Comparison of ENCODE assay signal across 15 mouse cellular contexts in genomic region chr1:182852158-182852557, GRCm38 (mm10).
DNase-seq lines count a peak whose midpoint lies in the region; ATAC-seq and TF ChIP-seq lines count a peak whose summit lies in the region.
"Had no signal": no experiment of that assay in that cellular context is flagged by ENCODE, and none has a peak within 500 bp of the region (broad histone marks: within the 10 kb centered on the region; RNA-seq: fewer than 3 reads in every experiment).

No protein-coding gene starts in this region.

- no peak overlapping the region for H3K4me3 ChIP-seq in kidney, embryonic 14.5 days (ENCODE audit: low read length)
- no peak overlapping the region for H3K4me3 ChIP-seq in kidney, adult 2 months (ENCODE audit: insufficient read depth, low read depth, low read length)
- no peak overlapping the region for H3K4me3 ChIP-seq in midbrain, postnatal 0 days (ENCODE audit: low read depth, low read length)
- H3K4me3 ChIP-seq in midbrain, embryonic 11.5 days (ENCODE audit: low read depth, low read length), result no peak overlapping the region
- no peak overlapping the region for H3K4me3 ChIP-seq in bone marrow macrophage, adult 2 months (ENCODE audit: insufficient read depth, low read length)
- no peak overlapping the region for H3K4me3 ChIP-seq in stomach, postnatal 0 days (ENCODE audit: low read depth, low read length)
- H3K4me3 ChIP-seq: embryonic facial prominence, embryonic 15.5 days; forebrain, embryonic 12.5 days; limb, embryonic 15.5 days had no signal

- no peak for TF ChIP-seq CTCF in kidney, adult 2 months (conservative IDR thresholded peaks at IDR 0.05; ENCODE audit: insufficient read depth, insufficient read length, low read depth, low read length)
- TF ChIP-seq CTCF in midbrain, postnatal 0 days (IDR thresholded peaks at IDR 0.05), result peak; percentile 39
- peak; percentile 34; the same call in 1 of the 2 replicates for TF ChIP-seq CTCF in bone marrow macrophage, adult 2 months (IDR thresholded peaks at IDR 0.05; ENCODE audit: low read depth, low read length)
- peak; percentile 48 for TF ChIP-seq CTCF in stomach, postnatal 0 days (IDR thresholded peaks at IDR 0.05; ENCODE audit: low read depth)

- no peak overlapping the region for H3K9ac ChIP-seq in kidney, embryonic 14.5 days (ENCODE audit: low read depth, low read length)
- no peak overlapping the region for H3K9ac ChIP-seq in midbrain, postnatal 0 days (replicated peaks; ENCODE audit: low read length, poor library complexity, severe bottlenecking)
- no peak overlapping the region for H3K9ac ChIP-seq in midbrain, embryonic 11.5 days (ENCODE audit: low read length)
- H3K9ac ChIP-seq in stomach, postnatal 0 days (ENCODE audit: low read length), result no peak overlapping the region
- H3K9ac ChIP-seq: embryonic facial prominence, embryonic 15.5 days; forebrain, embryonic 12.5 days; limb, embryonic 15.5 days had no signal

- peak; percentile 55; the same call in 1 of the 2 replicates for ATAC-seq in kidney, embryonic 14.5 days (ENCODE audit: low FRiP score, low TSS enrichment)
- ATAC-seq in midbrain, postnatal 0 days (ENCODE audit: low FRiP score), result no peak
- no peak for ATAC-seq in midbrain, embryonic 11.5 days (ENCODE audit: low FRiP score)
- no peak for ATAC-seq in stomach, postnatal 0 days (ENCODE audit: low FRiP score, low TSS enrichment)
- ATAC-seq: intestine, embryonic 16.5 days had no signal

- WGBS in kidney, embryonic 14.5 days, result 34% methylated on average over 6 of the region's 6 CpGs
- 57% methylated on average over 6 of the region's 6 CpGs for WGBS in kidney, adult 2 months
- 61% methylated on average over 6 of the region's 6 CpGs for WGBS in midbrain, postnatal 0 days
- WGBS in midbrain, embryonic 11.5 days, result 48% methylated on average over 6 of the region's 6 CpGs
- 60% methylated on average over 6 of the region's 6 CpGs for WGBS in stomach, postnatal 0 days

- TF ChIP-seq POLR2A in kidney, adult 2 months (IDR thresholded peaks at IDR 0.05; ENCODE audit: low read depth, low read length), result no peak
- no peak for TF ChIP-seq POLR2A in bone marrow macrophage, adult 2 months (IDR thresholded peaks at IDR 0.05; ENCODE audit: borderline replicate concordance, low read depth, low read length)

- peaks cover 10% of the 10 kb centered on the region; the same call in 1 of the 2 replicates for H3K4me1 ChIP-seq in kidney, embryonic 14.5 days (ENCODE audit: control insufficient read depth, insufficient read depth, low read length)
- H3K4me1 ChIP-seq in kidney, adult 2 months (ENCODE audit: control insufficient read depth, insufficient read depth, low read length), result no peaks in the 10 kb centered on the region
- H3K4me1 ChIP-seq in midbrain, postnatal 0 days (ENCODE audit: insufficient read depth, low read length), result no peaks in the 10 kb centered on the region
- H3K4me1 ChIP-seq in midbrain, embryonic 11.5 days (ENCODE audit: control insufficient read depth, insufficient read depth, low read length), result no peaks in the 10 kb centered on the region; the same call in 1 of the 2 replicates
- H3K4me1 ChIP-seq in bone marrow macrophage, adult 2 months (ENCODE audit: control insufficient read depth, insufficient read depth, low read length), result no peaks in the 10 kb centered on the region
- H3K4me1 ChIP-seq in stomach, postnatal 0 days (replicated peaks; ENCODE audit: control insufficient read depth, insufficient read depth), result no peaks in the 10 kb centered on the region
- H3K4me1 ChIP-seq: limb, embryonic 15.5 days had no signal

- no peak for TF ChIP-seq EP300 in stomach, postnatal 0 days (optimal IDR thresholded peaks at IDR 0.05)

- H3K36me3 ChIP-seq in kidney, embryonic 14.5 days (ENCODE audit: control insufficient read depth, insufficient read depth, low read length), result no peaks in the 10 kb centered on the region
- H3K36me3 ChIP-seq in kidney, adult 2 months (ENCODE audit: control insufficient read depth, insufficient read depth, low read length), result no peaks in the 10 kb centered on the region
- H3K36me3 ChIP-seq in midbrain, postnatal 0 days (ENCODE audit: insufficient read depth, low read length), result 0 out of 2 replicates have a peak, but pooled peaks cover 2% of the 10 kb centered on the region
- no peaks in the 10 kb centered on the region for H3K36me3 ChIP-seq in midbrain, embryonic 11.5 days (ENCODE audit: control insufficient read depth, insufficient read depth, low read length)
- no peaks in the 10 kb centered on the region for H3K36me3 ChIP-seq in stomach, postnatal 0 days (ENCODE audit: control insufficient read depth, insufficient read depth, low read length)
- H3K36me3 ChIP-seq: embryonic facial prominence, embryonic 15.5 days; forebrain, embryonic 12.5 days; limb, embryonic 15.5 days had no signal

- no peak overlapping the region for H3K27ac ChIP-seq in kidney, embryonic 14.5 days (ENCODE audit: low read depth, low read length)
- H3K27ac ChIP-seq in kidney, adult 2 months (ENCODE audit: insufficient read depth, low read depth, low read length), result no peak overlapping the region
- H3K27ac ChIP-seq in midbrain, postnatal 0 days (ENCODE audit: low read depth, low read length), result no peak overlapping the region
- H3K27ac ChIP-seq in midbrain, embryonic 11.5 days (ENCODE audit: low read depth, low read length), result no peak overlapping the region
- H3K27ac ChIP-seq in bone marrow macrophage, adult 2 months (ENCODE audit: insufficient read depth, low read depth, low read length), result no peak overlapping the region
- no peak overlapping the region for H3K27ac ChIP-seq in stomach, postnatal 0 days (replicated peaks)
- H3K27ac ChIP-seq: embryonic facial prominence, embryonic 15.5 days; forebrain, embryonic 12.5 days; limb, embryonic 15.5 days; macrophage had no signal

- no peaks in the 10 kb centered on the region for H3K9me3 ChIP-seq in kidney, embryonic 14.5 days (ENCODE audit: control insufficient read depth, low read length)
- H3K9me3 ChIP-seq in midbrain, postnatal 0 days (ENCODE audit: low read length), result no peaks in the 10 kb centered on the region
- H3K9me3 ChIP-seq in midbrain, embryonic 11.5 days (ENCODE audit: control insufficient read depth, low read length), result no peaks in the 10 kb centered on the region
- no peaks in the 10 kb centered on the region for H3K9me3 ChIP-seq in stomach, postnatal 0 days (ENCODE audit: control insufficient read depth, low read length)
- H3K9me3 ChIP-seq: embryonic facial prominence, embryonic 15.5 days; forebrain, embryonic 12.5 days; limb, embryonic 15.5 days had no signal

- no peak for DNase-seq in kidney, adult 2 months
- no peak for DNase-seq in midbrain, postnatal 0 days (ENCODE audit: low spot score)
- DNase-seq in midbrain, embryonic 11.5 days (ENCODE audit: low spot score, missing footprints), result no peak
- DNase-seq in stomach, postnatal 0 days (ENCODE audit: low spot score), result no peak
- DNase-seq in ovary, postnatal 14 days (ENCODE audit: low spot score), result no peak
- DNase-seq: adrenal gland, adult 8-10 months; cerebellum, postnatal 25 days; kidney, postnatal 4 days had no signal

- H3K27me3 ChIP-seq in kidney, embryonic 14.5 days (ENCODE audit: control insufficient read depth, insufficient read depth, low read length), result no peaks in the 10 kb centered on the region
- H3K27me3 ChIP-seq in kidney, adult 2 months (replicated peaks; ENCODE audit: control insufficient read depth, insufficient read depth, low read length), result no peaks in the 10 kb centered on the region
- H3K27me3 ChIP-seq in midbrain, postnatal 0 days (ENCODE audit: insufficient read depth, low read length), result no peaks in the 10 kb centered on the region
- H3K27me3 ChIP-seq in midbrain, embryonic 11.5 days (ENCODE audit: control insufficient read depth, insufficient read depth, low read length), result no peaks in the 10 kb centered on the region
- no peaks in the 10 kb centered on the region for H3K27me3 ChIP-seq in stomach, postnatal 0 days (ENCODE audit: control insufficient read depth, insufficient read depth, low read length)
- H3K27me3 ChIP-seq: embryonic facial prominence, embryonic 15.5 days; forebrain, embryonic 12.5 days; limb, embryonic 15.5 days had no signal

- no peak overlapping the region for H3K4me2 ChIP-seq in kidney, embryonic 14.5 days (replicated peaks; ENCODE audit: low read depth, low read length)
- no peak overlapping the region for H3K4me2 ChIP-seq in midbrain, postnatal 0 days (ENCODE audit: low read depth, low read length, poor library complexity, severe bottlenecking)
- H3K4me2 ChIP-seq in midbrain, embryonic 11.5 days, result no peak overlapping the region
- H3K4me2 ChIP-seq in stomach, postnatal 0 days (replicated peaks; ENCODE audit: low read depth), result no peak overlapping the region
- H3K4me2 ChIP-seq: embryonic facial prominence, embryonic 15.5 days; forebrain, embryonic 12.5 days; limb, embryonic 15.5 days had no signal
